Mouse (Mus musculus) C2C12 (cell line): ENCODE results near the gene Abhd14a. TPM values are rescaled to one million over a fixed set of nuclear protein-coding genes. Genes with fewer than 3 reads are reported as not detected.

Experiments
- H3K27me3 ChIP-seq: one replicate; pipeline ENCODE4 v1.6.1; 2011; ENCODE audit not compliant: control insufficient read depth, insufficient read depth, insufficient read length
- H3K36me3 ChIP-seq: one replicate; pipeline ENCODE4 v1.6.1; 2011; ENCODE audit not compliant: control insufficient read depth, insufficient read depth
- H3K4me3 ChIP-seq: one replicate; pipeline ENCODE4 v1.5.1; 2011; ENCODE audit warnings: mild to moderate bottlenecking, control low read depth; ENCODE audit not compliant: poor library complexity, insufficient read depth, severe bottlenecking
- H3K79me2 ChIP-seq: one replicate; pipeline ENCODE4 v1.6.1; 2011; ENCODE audit not compliant: control insufficient read depth, insufficient read depth
- H3K79me3 ChIP-seq: one replicate; pipeline ENCODE4 v1.6.1; 2011; ENCODE audit warnings: low read depth, control low read depth
- H3ac ChIP-seq: one replicate; pipeline ENCODE3; 2011; ENCODE audit warnings: low read depth; ENCODE audit not compliant: control insufficient read depth, insufficient read length
- CEBPB ChIP-seq: IDR thresholded peaks from one replicate; pipeline ENCODE4 v1.6.1; 2011; ENCODE audit warnings: low read depth, mild to moderate bottlenecking, control low read depth, moderate library complexity
- CTCF ChIP-seq: IDR thresholded peaks from one replicate; pipeline ENCODE4 v1.5.1; 2011; ENCODE audit not compliant: control insufficient read depth, insufficient read depth, insufficient read length
- FOSL1 ChIP-seq: IDR thresholded peaks from one replicate; pipeline ENCODE4 v1.8.0; 2011; ENCODE audit warnings: mild to moderate bottlenecking, low read length; ENCODE audit not compliant: poor library complexity, insufficient read depth, severe bottlenecking
- MAX ChIP-seq: IDR thresholded peaks from one replicate; pipeline ENCODE4 v1.6.1; 2011; ENCODE audit warnings: mild to moderate bottlenecking, control low read depth
- MYOD1 ChIP-seq: IDR thresholded peaks from one replicate; pipeline ENCODE4 v1.6.1; 2011; ENCODE audit warnings: low read depth; ENCODE audit not compliant: control insufficient read depth, insufficient read length
- MYOG ChIP-seq: IDR thresholded peaks from one replicate; pipeline ENCODE4 v1.6.1; 2011; ENCODE audit not compliant: control insufficient read depth, insufficient read length; ENCODE audit errors: extremely low read depth
- USF1 ChIP-seq: IDR thresholded peaks from one replicate; pipeline ENCODE4 v1.6.1; 2011; ENCODE audit warnings: low read depth, mild to moderate bottlenecking, control low read depth, moderate library complexity
- polyA plus RNA-seq: library from polyadenylated mRNA; unstranded; fragments of >200 nt; fragmentation: generic; extraction: Trizol; gene quantifications from one replicate; pipeline ENCODE4 v1.2.1, GENCODE M21; 2012; ENCODE audit warnings: missing spikeins

Abhd14a gene
- polyA plus RNA-seq, 1 experiment = 18.4 TPM

DNA sequence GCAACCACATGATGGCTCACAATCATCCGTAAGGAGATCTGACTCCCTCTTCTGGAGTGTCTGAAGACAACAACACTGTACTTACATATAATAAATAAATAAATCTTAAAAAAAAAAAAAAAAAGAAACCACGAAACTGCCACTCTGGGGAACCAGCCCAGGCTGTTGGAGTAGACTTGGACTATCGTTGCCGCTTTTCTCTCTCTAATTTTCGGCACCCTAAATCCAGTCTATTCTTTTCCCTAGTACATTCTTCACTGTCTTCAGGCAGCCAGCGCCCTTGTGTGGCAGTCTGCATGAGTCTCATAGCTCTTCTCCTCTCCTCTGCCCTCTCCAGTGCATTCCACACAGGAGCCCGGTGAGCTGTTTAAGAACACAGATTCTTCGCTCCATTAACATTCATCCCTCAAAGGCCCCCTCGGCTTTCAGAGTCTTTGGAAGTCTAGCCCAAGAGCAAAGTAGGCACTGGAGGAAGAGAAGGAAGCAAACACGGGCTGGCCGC lies 18.7 kb downstream of the Abhd14a start:
- no peaks in the 10 kb centered on the region for H3K27me3 ChIP-seq
- H3K79me3 ChIP-seq = peaks cover 15% of the 10 kb centered on the region
- TF ChIP-seq CTCF (no peak), CEBPB (no peak), USF1 (no peak)
- peaks cover 24% of the 10 kb centered on the region for H3K36me3 ChIP-seq
- peak overlapping the region; percentile 28 for H3K4me3 ChIP-seq
- peak overlapping the region; percentile 12 for H3ac ChIP-seq
- H3K79me2 ChIP-seq = peaks cover 27% of the 10 kb centered on the region

DNA sequence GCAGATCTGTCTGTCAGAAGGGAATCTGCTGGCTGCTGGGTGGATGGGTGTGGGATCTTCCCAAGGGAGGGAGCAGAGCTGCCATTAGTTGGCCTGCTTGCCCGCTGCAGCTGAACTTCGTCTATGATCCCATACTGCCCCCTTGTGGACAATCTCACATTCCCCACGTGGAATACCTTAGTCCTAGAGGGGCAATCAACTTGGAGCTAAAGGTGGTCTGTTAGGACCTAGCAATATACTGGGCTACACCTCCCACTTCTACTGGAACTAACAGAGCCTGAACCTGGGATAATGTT lies 25.7 kb downstream of the Abhd14a start:
- TF ChIP-seq MYOD1 (no peak), MYOG (no peak), CTCF (peak; percentile 48), MAX (peak; percentile 80)
- no peaks in the 10 kb centered on the region for H3K27me3 ChIP-seq

DNA sequence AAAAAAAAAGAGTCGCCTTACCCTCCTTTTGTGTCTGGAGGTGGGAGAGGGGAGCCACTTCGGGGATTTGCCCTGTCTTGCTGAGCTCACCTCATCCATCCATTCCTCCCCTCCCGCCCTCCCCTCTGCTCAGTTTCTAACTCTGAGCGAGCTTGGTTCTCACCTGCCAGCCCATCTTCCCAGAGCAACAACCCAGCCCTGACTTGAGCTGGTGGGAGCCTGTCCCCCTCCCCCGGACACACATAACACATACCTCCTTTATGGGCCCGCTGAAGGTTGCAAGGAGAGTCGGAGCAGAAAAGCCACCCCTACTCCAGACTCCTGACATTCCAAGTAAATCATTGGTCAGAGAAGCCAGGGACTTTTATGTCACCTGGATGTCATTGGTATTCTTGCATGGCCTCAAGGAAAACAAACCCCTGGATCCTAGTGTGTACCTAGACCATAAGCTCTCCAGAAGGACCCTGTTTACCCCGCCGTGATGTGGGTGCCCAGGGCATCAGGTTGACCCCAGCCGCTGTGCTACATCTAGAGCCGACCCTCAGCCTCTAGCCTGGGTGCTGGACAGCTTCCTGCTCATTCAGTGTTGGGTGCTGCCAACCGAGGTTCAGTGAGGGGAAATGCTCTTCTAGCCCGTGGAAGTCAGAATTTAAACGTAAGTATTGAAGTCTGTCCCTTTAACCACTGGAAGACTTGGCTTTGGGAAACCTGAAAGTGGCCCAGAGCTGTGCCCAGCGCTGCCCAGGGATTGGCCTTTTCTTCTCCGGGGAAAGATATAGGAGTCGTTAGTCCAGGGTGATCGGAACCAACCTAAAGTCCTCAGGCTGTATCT lies 26.2 kb downstream of the Abhd14a start:
- no peaks in the 10 kb centered on the region for H3K79me2 ChIP-seq
- H3K79me3 ChIP-seq = no peaks in the 10 kb centered on the region
- no peak for TF ChIP-seq CTCF
- no peak for TF ChIP-seq CEBPB
- no peak for TF ChIP-seq MYOG
- TF ChIP-seq FOSL1 = no peak
- TF ChIP-seq USF1 = no peak
- no peak for TF ChIP-seq MAX
- TF ChIP-seq MYOD1 = no peak
- no peaks in the 10 kb centered on the region for H3K27me3 ChIP-seq
- no peaks in the 10 kb centered on the region for H3K36me3 ChIP-seq
- H3K4me3 ChIP-seq = no peak overlapping the region
- H3ac ChIP-seq = no peak overlapping the region

More for the DNA sequence above, 25.7 kb downstream of the Abhd14a start:
- no peaks in the 10 kb centered on the region for H3K79me3 ChIP-seq
- no peaks in the 10 kb centered on the region for H3K79me2 ChIP-seq
- H3ac ChIP-seq = no peak overlapping the region
- H3K36me3 ChIP-seq = no peaks in the 10 kb centered on the region
- no peak overlapping the region for H3K4me3 ChIP-seq

DNA sequence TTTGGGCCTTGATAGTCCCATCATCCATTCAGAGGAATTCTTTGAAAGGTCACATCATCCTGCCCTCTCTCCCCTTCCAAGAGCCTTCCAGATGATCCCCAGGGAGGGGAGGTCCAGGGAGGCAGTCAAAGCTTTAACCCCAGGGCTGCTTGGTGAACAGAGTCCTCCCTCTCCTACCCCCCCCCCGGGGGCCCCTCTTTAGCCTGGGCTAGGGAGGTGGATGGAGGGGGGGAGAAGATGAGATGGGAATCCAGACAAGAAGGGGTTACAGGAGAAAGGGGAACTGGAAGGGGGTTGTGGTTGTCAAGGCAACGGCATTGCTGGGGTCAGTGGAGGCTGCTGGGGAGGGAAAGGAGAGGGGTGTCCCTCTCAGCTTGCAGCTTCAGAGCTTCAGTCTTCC lies 26.9 kb downstream of the Abhd14a start:
- no peaks in the 10 kb centered on the region for H3K27me3 ChIP-seq
- TF ChIP-seq USF1 (no peak), MAX (no peak), MYOG (no peak)
- H3K79me2 ChIP-seq = no peaks in the 10 kb centered on the region
- no peak overlapping the region for H3ac ChIP-seq
- H3K36me3 ChIP-seq = no peaks in the 10 kb centered on the region
- no peak overlapping the region for H3K4me3 ChIP-seq
- no peaks in the 10 kb centered on the region for H3K79me3 ChIP-seq

DNA sequence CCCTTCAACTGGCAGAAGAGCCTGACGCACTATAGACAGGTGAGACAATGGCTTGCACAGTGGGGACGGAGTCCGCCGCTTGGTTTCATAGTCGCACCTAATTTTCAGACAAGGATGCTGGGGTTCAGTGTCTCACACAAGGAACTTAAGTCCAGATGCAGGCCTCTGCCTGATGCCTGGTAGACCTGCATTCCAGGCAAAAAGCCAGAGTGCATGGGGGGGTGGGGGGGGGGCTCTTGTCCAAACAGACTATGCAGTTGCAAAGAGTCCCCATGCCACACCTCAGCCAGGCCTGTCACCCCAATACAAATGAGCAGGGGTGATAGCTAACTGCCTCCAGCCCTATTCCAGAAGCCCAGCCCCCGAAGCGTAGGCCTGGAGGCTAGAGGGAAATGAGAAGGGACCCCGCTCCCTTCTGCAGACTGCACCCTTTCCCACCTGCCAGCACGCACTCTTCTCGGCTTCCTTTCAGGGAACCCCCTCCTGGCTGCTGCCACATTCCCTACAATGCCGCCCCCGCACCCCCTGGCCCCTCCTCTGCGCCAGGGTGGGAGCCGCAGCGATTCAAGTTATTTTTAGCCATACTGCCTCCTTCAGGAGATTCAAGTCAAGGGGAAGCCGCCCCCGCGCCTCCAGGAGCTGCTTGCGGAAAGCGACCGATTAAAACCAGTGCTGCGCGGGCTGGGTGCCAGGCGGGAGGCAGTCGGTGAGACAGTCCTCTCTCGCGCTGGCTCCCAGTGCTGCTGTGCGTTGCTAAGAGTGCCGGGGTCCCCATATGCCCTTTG lies 29.4 kb downstream of the Abhd14a start:
- Histone ChIP-seq H3K27me3 (no peaks in the 10 kb centered on the region), H3ac (peak overlapping the region; percentile 19), H3K79me2 (no peaks in the 10 kb centered on the region), H3K4me3 (no peak overlapping the region), H3K79me3 (no peaks in the 10 kb centered on the region), H3K36me3 (no peaks in the 10 kb centered on the region)
- TF ChIP-seq FOSL1 (no peak), CTCF (no peak), USF1 (no peak), MAX (no peak), MYOD1 (no peak), CEBPB (no peak), MYOG (no peak)

DNA sequence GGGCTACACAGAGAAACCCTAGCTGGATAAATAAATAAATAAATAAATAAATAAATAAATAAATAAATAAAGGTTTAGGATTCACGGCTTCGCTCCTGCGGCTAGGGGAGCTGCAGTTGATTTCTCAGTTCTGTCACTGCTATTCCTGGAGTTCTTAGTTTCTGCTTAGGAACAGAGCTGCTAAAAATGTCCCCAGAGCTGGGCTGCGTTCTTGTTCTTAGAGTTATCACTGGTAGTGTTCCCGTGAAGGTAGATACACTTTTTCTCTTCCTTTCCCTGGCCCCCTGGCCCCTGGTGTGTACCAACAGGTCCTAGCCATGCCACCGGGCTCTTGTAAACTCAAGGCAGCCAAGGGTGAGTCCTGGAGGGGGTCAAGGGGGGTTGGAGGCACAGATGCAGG lies 30.7 kb downstream of the Abhd14a start:
- Histone ChIP-seq H3ac (no peak overlapping the region), H3K27me3 (no peaks in the 10 kb centered on the region), H3K79me3 (no peaks in the 10 kb centered on the region), H3K79me2 (no peaks in the 10 kb centered on the region), H3K4me3 (no peak overlapping the region), H3K36me3 (no peaks in the 10 kb centered on the region)
- TF ChIP-seq USF1 (no peak), MAX (no peak), MYOD1 (no peak), CEBPB (no peak), MYOG (no peak), CTCF (no peak), FOSL1 (no peak)
